In the genomic region with DNA sequence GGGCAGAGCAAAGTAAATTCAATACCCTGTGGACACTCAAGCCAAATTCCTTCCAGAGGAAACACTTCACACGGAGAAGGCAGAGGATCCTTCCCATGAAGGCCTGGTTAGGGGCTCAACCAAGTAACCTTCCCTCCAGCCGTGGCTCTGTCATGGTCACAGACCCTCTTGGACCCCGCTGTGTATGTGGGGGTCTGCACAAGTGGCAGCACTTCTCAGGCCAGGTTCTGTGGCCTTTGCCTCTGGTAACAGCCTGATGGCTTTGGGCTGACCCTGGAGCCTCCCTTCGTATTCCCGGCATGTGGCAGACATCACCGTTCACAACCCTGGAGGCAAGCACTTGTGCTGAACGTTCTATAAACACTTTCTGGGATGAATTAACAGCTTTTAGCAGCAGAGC, we compare ENCODE assay signal across 28 mouse cellular contexts. TPM values are rescaled to one million over a fixed set of nuclear protein-coding genes. Genes with fewer than 3 reads are reported as not detected.
A peak's percentile ranks its signal among the peaks of the same experiment; 100 is the strongest.
DNase-seq lines count a peak whose midpoint lies in the region; ATAC-seq and TF ChIP-seq lines count a peak whose summit lies in the region.
"Had no signal": no experiment of that assay in that cellular context is flagged by ENCODE, and none has a peak within 500 bp of the region (broad histone marks: within the 10 kb centered on the region; RNA-seq: fewer than 3 reads in every experiment).

No protein-coding gene starts in this region.

- DNase-seq in heart, embryonic 10.5 days (ENCODE audit: low spot score) = peak; percentile 61
- no peak for DNase-seq in heart, postnatal 25 days (ENCODE audit: low spot score)
- no peak for DNase-seq in lung, postnatal 0 days (ENCODE audit: low spot score)
- no peak for DNase-seq in lung, postnatal 25 days (ENCODE audit: low spot score)
- no peak for DNase-seq in forebrain, embryonic 10.5 days (ENCODE audit: extremely low spot score, low spot score)
- DNase-seq: adrenal gland, postnatal 10 days; adrenal gland, postnatal 36 days; B cell, adult 2 months; cerebellum, adult 11 months; cerebellum, adult 2 months; cerebellum, adult 9-11 months; cerebellum, postnatal 25 days; heart, postnatal 10 days; heart, postnatal 4 days had no signal

- no peak for ATAC-seq in intestine, embryonic 16.5 days
- no peak for ATAC-seq in lung, postnatal 0 days
- ATAC-seq: forebrain, embryonic 15.5 days; hindbrain, postnatal 0 days; Patski had no signal

- no peak for TF ChIP-seq CTCF in small intestine, adult 2 months (IDR thresholded peaks at IDR 0.05; ENCODE audit: extremely low read depth, insufficient read length, insufficient replicate concordance, low read depth, low read length)
- TF ChIP-seq CTCF in lung, postnatal 0 days (IDR thresholded peaks at IDR 0.05) = no peak

- no peak overlapping the region for H3K9ac ChIP-seq in intestine, embryonic 16.5 days (ENCODE audit: low read depth, low read length)
- H3K9ac ChIP-seq in lung, postnatal 0 days (replicated peaks; ENCODE audit: low read depth) = no peak overlapping the region
- H3K9ac ChIP-seq: embryonic facial prominence, embryonic 12.5 days; embryonic facial prominence, embryonic 15.5 days; forebrain, embryonic 12.5 days; forebrain, embryonic 15.5 days; heart, embryonic 12.5 days; heart, embryonic 15.5 days; hindbrain, embryonic 14.5 days had no signal

- no peak for TF ChIP-seq EP300 in lung, postnatal 0 days (IDR thresholded peaks at IDR 0.05)

- no peak overlapping the region for H3K27ac ChIP-seq in heart, embryonic 10.5 days
- H3K27ac ChIP-seq in intestine, embryonic 16.5 days (ENCODE audit: low read length) = peak overlapping the region; percentile 72
- no peak overlapping the region for H3K27ac ChIP-seq in small intestine, adult 2 months (ENCODE audit: insufficient read depth, low read depth, low read length)
- no peak overlapping the region for H3K27ac ChIP-seq in lung, postnatal 0 days (ENCODE audit: low read length)
- H3K27ac ChIP-seq in forebrain, embryonic 10.5 days = no peak overlapping the region
- H3K27ac ChIP-seq: embryonic facial prominence, embryonic 12.5 days; embryonic facial prominence, embryonic 15.5 days; forebrain, embryonic 12.5 days; forebrain, embryonic 15.5 days; heart, embryonic 15.5 days; hindbrain, embryonic 14.5 days; hindbrain, postnatal 0 days had no signal

- H3K4me1 ChIP-seq in heart, embryonic 10.5 days = no peaks in the 10 kb centered on the region
- no peaks in the 10 kb centered on the region for H3K4me1 ChIP-seq in intestine, embryonic 16.5 days (ENCODE audit: control insufficient read depth, insufficient read depth, low read length)
- no peaks in the 10 kb centered on the region for H3K4me1 ChIP-seq in small intestine, adult 2 months (ENCODE audit: control insufficient read depth, insufficient read depth, insufficient read length, low read length)
- no peaks in the 10 kb centered on the region for H3K4me1 ChIP-seq in lung, postnatal 0 days (ENCODE audit: insufficient read depth, low read depth, low read length)
- no peaks in the 10 kb centered on the region for H3K4me1 ChIP-seq in forebrain, embryonic 10.5 days
- H3K4me1 ChIP-seq: embryonic facial prominence, embryonic 12.5 days; embryonic facial prominence, embryonic 15.5 days; forebrain, embryonic 12.5 days; forebrain, embryonic 15.5 days; heart, embryonic 12.5 days; heart, embryonic 15.5 days had no signal

- WGBS in heart, embryonic 10.5 days = 70% methylated on average over 7 of the region's 7 CpGs
- WGBS in intestine, embryonic 16.5 days = 50% methylated on average over 7 of the region's 7 CpGs
- 71% methylated on average over 7 of the region's 7 CpGs for WGBS in small intestine, adult 2 months
- 44% methylated on average over 7 of the region's 7 CpGs for WGBS in lung, postnatal 0 days
- 78% methylated on average over 7 of the region's 7 CpGs for WGBS in forebrain, embryonic 10.5 days

- H3K27me3 ChIP-seq in heart, embryonic 10.5 days (ENCODE audit: insufficient read depth, poor library complexity, severe bottlenecking) = no peaks in the 10 kb centered on the region
- no peaks in the 10 kb centered on the region for H3K27me3 ChIP-seq in intestine, embryonic 16.5 days (replicated peaks; ENCODE audit: control insufficient read depth, insufficient read depth, low read length)
- H3K27me3 ChIP-seq in small intestine, adult 2 months (ENCODE audit: control insufficient read depth, insufficient read depth, low read length) = no peaks in the 10 kb centered on the region
- H3K27me3 ChIP-seq in lung, postnatal 0 days (replicated peaks; ENCODE audit: insufficient read depth, low read length) = no peaks in the 10 kb centered on the region
- H3K27me3 ChIP-seq in forebrain, embryonic 10.5 days (ENCODE audit: poor library complexity, severe bottlenecking) = no peaks in the 10 kb centered on the region
- H3K27me3 ChIP-seq: embryonic facial prominence, embryonic 12.5 days; forebrain, embryonic 12.5 days; forebrain, embryonic 15.5 days; heart, embryonic 12.5 days; heart, embryonic 15.5 days; Patski had no signal

- H3K9me3 ChIP-seq in heart, embryonic 10.5 days = no peaks in the 10 kb centered on the region
- no peaks in the 10 kb centered on the region for H3K9me3 ChIP-seq in intestine, embryonic 16.5 days (ENCODE audit: control insufficient read depth, low read length)
- H3K9me3 ChIP-seq in lung, postnatal 0 days (ENCODE audit: low read length) = no peaks in the 10 kb centered on the region
- H3K9me3 ChIP-seq in forebrain, embryonic 10.5 days = no peaks in the 10 kb centered on the region
- H3K9me3 ChIP-seq: embryonic facial prominence, embryonic 12.5 days; embryonic facial prominence, embryonic 15.5 days; forebrain, embryonic 12.5 days; forebrain, embryonic 15.5 days; heart, embryonic 12.5 days; heart, embryonic 15.5 days had no signal

- H3K36me3 ChIP-seq in heart, embryonic 10.5 days = no peaks in the 10 kb centered on the region
- H3K36me3 ChIP-seq in intestine, embryonic 16.5 days (ENCODE audit: control insufficient read depth, insufficient read depth, low read length) = no peaks in the 10 kb centered on the region
- H3K36me3 ChIP-seq in small intestine, adult 2 months (ENCODE audit: control insufficient read depth, insufficient read depth, low read length) = no peaks in the 10 kb centered on the region
- H3K36me3 ChIP-seq in lung, postnatal 0 days (ENCODE audit: insufficient read depth, low read length) = no peaks in the 10 kb centered on the region
- no peaks in the 10 kb centered on the region for H3K36me3 ChIP-seq in forebrain, embryonic 10.5 days (replicated peaks)
- H3K36me3 ChIP-seq: embryonic facial prominence, embryonic 12.5 days; embryonic facial prominence, embryonic 15.5 days; forebrain, embryonic 12.5 days; forebrain, embryonic 15.5 days; G1E; heart, embryonic 12.5 days; heart, embryonic 15.5 days had no signal

- H3K4me3 ChIP-seq in heart, embryonic 10.5 days = no peak overlapping the region
- H3K4me3 ChIP-seq in intestine, embryonic 16.5 days (ENCODE audit: low read length) = no peak overlapping the region
- no peak overlapping the region for H3K4me3 ChIP-seq in small intestine, adult 2 months (ENCODE audit: low read depth, low read length)
- no peak overlapping the region for H3K4me3 ChIP-seq in lung, postnatal 0 days (ENCODE audit: low read depth, low read length)
- H3K4me3 ChIP-seq in forebrain, embryonic 10.5 days = no peak overlapping the region
- H3K4me3 ChIP-seq: embryonic facial prominence, embryonic 12.5 days; embryonic facial prominence, embryonic 15.5 days; forebrain, embryonic 12.5 days; forebrain, embryonic 15.5 days; heart, embryonic 12.5 days; heart, embryonic 15.5 days had no signal

- intact Hi-C loops in heart, postnatal 25 days (cut with DNase I) = no loop called here

- no peak overlapping the region for H3K4me2 ChIP-seq in intestine, embryonic 16.5 days (ENCODE audit: low read depth, low read length)
- H3K4me2 ChIP-seq in lung, postnatal 0 days (replicated peaks; ENCODE audit: low read depth, low read length) = no peak overlapping the region
- H3K4me2 ChIP-seq: embryonic facial prominence, embryonic 12.5 days; embryonic facial prominence, embryonic 15.5 days; forebrain, embryonic 12.5 days; forebrain, embryonic 15.5 days; heart, embryonic 12.5 days; heart, embryonic 15.5 days; hindbrain, embryonic 14.5 days had no signal

- TF ChIP-seq POLR2A in small intestine, adult 2 months (IDR thresholded peaks at IDR 0.05; ENCODE audit: low read depth, low read length) = 0 out of 2 replicates have a peak, but pooled peaks have one; percentile 12

RNA-seq across cellular contexts. Expression of a gene that starts 14.3 kb away (rescaled TPM):
- 0.06 and 0.22 TPM in 2 replicates for polyA plus RNA-seq in heart, embryonic 10.5 days (2016; fragmentation: Nextera tagmentation; extraction: Ambion mirVana)
- total RNA-seq in heart, postnatal 25 days (2021) = 1 to 10 TPM; 7.7 TPM
- polyA plus RNA-seq in intestine, embryonic 16.5 days (2015; fragmentation: Nextera tagmentation; extraction: Ambion mirVana) = 0.61 and 0.68 TPM in 2 replicates
- polyA plus RNA-seq in small intestine, adult 2 months (2012; rRNA removed) = 1.2 TPM in 2 replicates
- polyA plus RNA-seq in lung, postnatal 0 days (2015; fragmentation: Nextera tagmentation; extraction: Ambion mirVana) = 2.4 and 2.5 TPM in 2 replicates
- polyA plus RNA-seq in forebrain, embryonic 10.5 days (2016; fragmentation: Nextera tagmentation; extraction: Ambion mirVana) = not detected in 2 replicates
- total RNA-seq: CH12.LX; common myeloid progenitor, adult 5-6 weeks had no signal
- polyA plus RNA-seq: G1E had no signal
